Mouse (Mus musculus): ENCODE measurements around the gene Bhlhb9. TPM values are rescaled to one million over a fixed set of nuclear protein-coding genes. Genes with fewer than 3 reads are reported as not detected.
"Not testable (repeated sequence)": the region's sequence is repeated elsewhere in the genome, so short reads cannot be mapped to it uniquely, and the experiment has no call there.

Gene Bhlhb9
- polyA plus RNA-seq, 1 experiment from 2014 or later: 68.1 TPM

DNA sequence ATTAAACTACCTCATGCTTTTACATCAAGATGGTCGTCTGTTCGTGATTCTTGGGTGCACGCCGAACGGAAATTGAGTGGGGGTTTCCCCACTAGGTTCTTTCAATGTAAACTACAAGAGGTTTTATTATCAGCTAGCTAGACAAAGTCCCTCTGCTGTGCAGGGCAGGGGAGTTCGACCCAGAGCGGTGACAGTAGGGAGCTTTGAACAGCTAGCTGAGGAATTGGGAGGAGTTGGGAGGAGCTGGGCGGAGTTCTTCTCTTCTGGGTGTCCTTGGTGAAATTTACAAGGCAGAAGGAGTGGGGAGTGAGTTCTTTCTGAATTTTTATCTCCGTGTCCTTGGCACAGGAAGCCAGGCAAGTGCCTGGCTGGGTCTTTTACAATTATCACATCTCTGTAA lies 69.4 kb downstream of the Bhlhb9 start:
- DNase-seq (ENCODE audit: low spot score); H3K9ac ChIP-seq (ENCODE audit: low read length); H3K4me2 ChIP-seq (ENCODE audit: low read depth, severe bottlenecking); H3K4me1 ChIP-seq (ENCODE audit: control insufficient read depth, insufficient read depth, low read length); H3K27ac ChIP-seq (replicated peaks; ENCODE audit: low read depth, low read length); H3K27me3 ChIP-seq (ENCODE audit: control insufficient read depth, insufficient read depth, low read length); H3K36me3 ChIP-seq (ENCODE audit: control insufficient read depth, insufficient read depth, low read length); ATAC-seq (ENCODE audit: insufficient number of reproducible peaks, low FRiP score, low TSS enrichment, low read depth); H3K4me3 ChIP-seq (ENCODE audit: low read depth, low read length); H3K9me3 ChIP-seq (ENCODE audit: control insufficient read depth, low read length): not testable (repeated sequence)
- 84% methylated on average over 9 of the region's 9 CpGs for WGBS

DNA sequence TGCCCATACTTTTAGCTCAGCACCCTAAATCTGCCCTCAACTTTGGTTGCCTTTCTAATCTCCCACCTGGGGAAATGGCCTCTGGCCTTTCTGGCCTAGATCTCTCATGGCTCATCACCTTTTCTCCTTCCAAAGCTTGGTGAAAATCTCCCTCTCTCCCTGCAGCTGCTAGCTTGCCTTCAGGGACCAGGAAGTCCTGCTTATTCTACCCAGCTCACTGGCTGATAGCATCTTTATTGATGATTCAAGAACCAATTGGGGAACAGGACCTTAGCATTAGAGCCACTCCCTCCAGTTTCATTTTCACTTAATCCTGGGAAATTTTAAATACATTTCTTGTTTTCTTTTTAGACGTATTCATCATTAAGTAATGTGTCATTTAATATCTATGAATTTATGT lies 79.3 kb downstream of the Bhlhb9 start:
- no peaks in the 10 kb centered on the region for H3K36me3 ChIP-seq (ENCODE audit: control insufficient read depth, insufficient read depth, low read length)
- H3K27ac ChIP-seq (replicated peaks; ENCODE audit: low read depth, low read length): no peak overlapping the region
- no peak overlapping the region for H3K9ac ChIP-seq (ENCODE audit: low read length)
- ATAC-seq (ENCODE audit: insufficient number of reproducible peaks, low FRiP score, low TSS enrichment, low read depth) (no peak), DNase-seq (ENCODE audit: low spot score) (no peak)
- H3K4me1 ChIP-seq (ENCODE audit: control insufficient read depth, insufficient read depth, low read length): no peaks in the 10 kb centered on the region
- H3K4me3 ChIP-seq (ENCODE audit: low read depth, low read length): no peak overlapping the region
- H3K9me3 ChIP-seq (ENCODE audit: control insufficient read depth, low read length): no peaks in the 10 kb centered on the region
- no peak overlapping the region for H3K4me2 ChIP-seq (ENCODE audit: low read depth, severe bottlenecking)
- 92% methylated on average over 1 of the region's 1 CpGs for WGBS
- no peaks in the 10 kb centered on the region for H3K27me3 ChIP-seq (ENCODE audit: control insufficient read depth, insufficient read depth, low read length)

DNA sequence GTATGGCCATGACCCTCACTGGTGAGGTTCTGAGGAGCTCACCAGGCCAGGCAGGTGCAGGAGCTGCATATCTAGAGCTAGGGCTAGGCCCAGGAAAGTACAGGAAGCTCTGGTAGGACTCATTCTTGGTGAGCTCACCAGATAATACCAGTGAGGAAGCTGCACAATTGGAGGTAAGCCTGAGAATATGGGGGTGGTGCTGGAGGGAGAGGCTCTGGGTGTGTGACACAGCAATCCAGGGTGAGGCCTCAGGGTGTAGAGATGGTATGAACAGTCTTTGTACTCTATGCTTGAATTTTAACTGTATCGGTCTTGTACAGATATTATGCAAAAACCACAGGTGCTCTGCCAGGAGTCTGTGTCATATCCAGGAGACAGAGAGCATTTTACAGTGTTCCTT lies 82.2 kb downstream of the Bhlhb9 start:
- H3K4me3 ChIP-seq (ENCODE audit: low read depth, low read length): no peak overlapping the region
- H3K9me3 ChIP-seq (ENCODE audit: control insufficient read depth, low read length): no peaks in the 10 kb centered on the region
- H3K27me3 ChIP-seq (ENCODE audit: control insufficient read depth, insufficient read depth, low read length): no peaks in the 10 kb centered on the region
- no peaks in the 10 kb centered on the region for H3K4me1 ChIP-seq (ENCODE audit: control insufficient read depth, insufficient read depth, low read length)
- DNase-seq (ENCODE audit: low spot score): no peak
- H3K36me3 ChIP-seq (ENCODE audit: control insufficient read depth, insufficient read depth, low read length): no peaks in the 10 kb centered on the region
- no peak overlapping the region for H3K27ac ChIP-seq (replicated peaks; ENCODE audit: low read depth, low read length)
- 100% methylated on average over 1 of the region's 1 CpGs for WGBS
- no peak for ATAC-seq (ENCODE audit: insufficient number of reproducible peaks, low FRiP score, low TSS enrichment, low read depth)
- H3K9ac ChIP-seq (ENCODE audit: low read length): no peak overlapping the region
- no peak overlapping the region for H3K4me2 ChIP-seq (ENCODE audit: low read depth, severe bottlenecking)

DNA sequence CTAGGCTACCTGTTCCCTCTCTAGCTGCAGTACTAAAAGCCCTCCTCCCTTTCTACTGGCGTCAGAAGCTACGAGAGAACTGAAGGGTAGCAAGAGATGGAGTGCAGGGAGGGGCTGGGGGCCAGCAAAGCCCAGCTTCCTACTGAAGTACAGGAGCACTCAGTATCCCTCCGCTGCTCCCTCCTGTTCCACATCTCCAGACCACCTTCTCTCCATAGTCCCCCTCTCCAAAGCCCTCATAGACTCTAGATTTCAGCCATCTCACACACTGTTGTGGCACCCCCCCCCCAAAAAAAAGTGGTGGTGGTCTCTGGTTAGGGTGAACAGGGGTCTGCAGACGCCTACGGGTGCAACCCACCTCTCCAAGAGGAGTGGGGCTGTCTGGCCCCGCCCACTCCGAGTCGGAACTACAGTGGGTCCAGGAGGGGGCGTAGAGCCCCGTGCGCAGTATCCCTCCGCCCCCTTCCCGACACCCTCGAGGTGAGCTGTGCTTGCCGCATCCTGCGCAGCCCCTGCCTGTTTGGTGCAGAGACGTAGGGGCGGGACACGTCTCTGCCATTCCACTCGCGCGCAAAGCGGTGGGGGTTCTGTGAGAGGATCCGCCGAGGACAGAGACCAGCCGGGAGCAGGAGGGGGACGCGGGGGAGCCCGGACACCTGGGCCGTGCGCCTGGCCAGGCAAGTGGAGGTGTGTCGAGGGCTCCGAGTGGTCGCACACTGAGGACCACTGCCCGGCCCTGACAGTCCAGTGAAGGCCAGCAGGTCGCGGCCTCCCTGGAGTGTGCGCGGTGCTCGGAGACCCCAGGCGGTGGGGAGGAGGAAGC lies 88.2 kb downstream of the Bhlhb9 start:
- ATAC-seq (ENCODE audit: insufficient number of reproducible peaks, low FRiP score, low TSS enrichment, low read depth) (peak; percentile 99), DNase-seq (ENCODE audit: low spot score) (peak; percentile 80)
- peak overlapping the region; percentile 74 for H3K9ac ChIP-seq (ENCODE audit: low read length)
- no peaks in the 10 kb centered on the region for H3K27me3 ChIP-seq (ENCODE audit: control insufficient read depth, insufficient read depth, low read length)
- WGBS: 24% methylated on average over 39 of the region's 41 CpGs
- H3K4me2 ChIP-seq (ENCODE audit: low read depth, severe bottlenecking): peak overlapping the region; percentile 42
- H3K27ac ChIP-seq (replicated peaks; ENCODE audit: low read depth, low read length): peak overlapping the region; percentile 47; the same call in 1 of the 2 replicates
- H3K4me1 ChIP-seq (ENCODE audit: control insufficient read depth, insufficient read depth, low read length): no peaks in the 10 kb centered on the region
- H3K9me3 ChIP-seq (ENCODE audit: control insufficient read depth, low read length): no peaks in the 10 kb centered on the region
- peak overlapping the region; percentile 63 for H3K4me3 ChIP-seq (ENCODE audit: low read depth, low read length)
- no peaks in the 10 kb centered on the region for H3K36me3 ChIP-seq (ENCODE audit: control insufficient read depth, insufficient read depth, low read length)

DNA sequence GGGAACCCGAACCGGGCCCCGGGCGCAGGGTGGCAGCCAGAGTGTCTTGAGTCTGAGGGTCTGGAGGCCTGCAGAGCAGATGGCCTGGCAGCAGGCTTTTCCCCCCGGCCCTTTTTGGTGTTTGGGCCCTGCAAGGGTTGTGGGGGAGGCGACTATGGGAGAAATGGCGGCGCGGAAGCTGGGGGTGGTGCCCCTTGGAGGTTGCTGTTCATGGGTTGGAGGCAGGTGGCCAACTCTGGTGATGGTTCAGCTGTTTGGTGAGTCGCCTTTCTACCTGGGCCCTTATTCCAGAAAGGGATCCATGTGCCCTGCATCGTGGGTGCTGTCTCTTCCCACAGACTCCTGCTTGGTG lies 88.8 kb downstream of the Bhlhb9 start:
- Histone ChIP-seq H3K27me3 (ENCODE audit: control insufficient read depth, insufficient read depth, low read length) (no peaks in the 10 kb centered on the region), H3K9me3 (ENCODE audit: control insufficient read depth, low read length) (no peaks in the 10 kb centered on the region), H3K4me1 (ENCODE audit: control insufficient read depth, insufficient read depth, low read length) (no peaks in the 10 kb centered on the region), H3K4me3 (ENCODE audit: low read depth, low read length) (peak overlapping the region; percentile 63), H3K27ac (replicated peaks; ENCODE audit: low read depth, low read length) (peak overlapping the region; percentile 47; the same call in 1 of the 2 replicates), H3K36me3 (ENCODE audit: control insufficient read depth, insufficient read depth, low read length) (no peaks in the 10 kb centered on the region), H3K9ac (ENCODE audit: low read length) (peak overlapping the region; percentile 74), H3K4me2 (ENCODE audit: low read depth, severe bottlenecking) (peak overlapping the region; percentile 42)
- 16% methylated on average over 11 of the region's 11 CpGs for WGBS
- DNase-seq (ENCODE audit: low spot score) (no peak), ATAC-seq (ENCODE audit: insufficient number of reproducible peaks, low FRiP score, low TSS enrichment, low read depth) (no peak)

GRCm38 (mm10) chrX:135916580-135916979 lies 119.2 kb downstream of the Bhlhb9 start:
- ATAC-seq (ENCODE audit: insufficient number of reproducible peaks, low FRiP score, low TSS enrichment, low read depth) (no peak), DNase-seq (ENCODE audit: low spot score) (no peak)
- Histone ChIP-seq H3K9ac (ENCODE audit: low read length) (no peak overlapping the region), H3K4me2 (ENCODE audit: low read depth, severe bottlenecking) (no peak overlapping the region), H3K4me1 (ENCODE audit: control insufficient read depth, insufficient read depth, low read length) (no peaks in the 10 kb centered on the region), H3K9me3 (ENCODE audit: control insufficient read depth, low read length) (no peaks in the 10 kb centered on the region), H3K27me3 (ENCODE audit: control insufficient read depth, insufficient read depth, low read length) (no peaks in the 10 kb centered on the region), H3K36me3 (ENCODE audit: control insufficient read depth, insufficient read depth, low read length) (no peaks in the 10 kb centered on the region), H3K27ac (replicated peaks; ENCODE audit: low read depth, low read length) (no peak overlapping the region), H3K4me3 (ENCODE audit: low read depth, low read length) (no peak overlapping the region)
- 88% methylated on average over 4 of the region's 4 CpGs for WGBS

DNA sequence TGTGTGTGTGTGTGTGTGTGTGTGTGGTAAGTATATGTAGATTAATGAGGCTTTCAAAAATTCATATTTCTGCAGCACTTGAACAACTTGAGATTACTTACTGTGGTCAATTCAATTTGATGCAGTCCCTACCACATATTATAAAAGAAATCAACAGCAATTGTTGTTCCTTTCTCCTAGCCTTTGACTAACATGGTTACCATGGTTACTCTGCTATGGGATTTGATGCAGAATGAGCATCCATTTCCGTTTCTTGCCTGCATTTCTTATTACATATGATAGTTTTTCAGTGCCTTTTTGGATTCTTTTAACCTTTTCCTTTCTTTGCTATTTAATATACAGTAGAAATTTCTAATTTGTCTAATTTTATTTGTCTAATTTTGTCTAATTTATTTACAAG lies 119.7 kb downstream of the Bhlhb9 start:
- ATAC-seq (ENCODE audit: insufficient number of reproducible peaks, low FRiP score, low TSS enrichment, low read depth) (no peak), DNase-seq (ENCODE audit: low spot score) (no peak)
- WGBS: 69% methylated on average over 1 of the region's 1 CpGs
- no peaks in the 10 kb centered on the region for H3K27me3 ChIP-seq (ENCODE audit: control insufficient read depth, insufficient read depth, low read length)
- no peaks in the 10 kb centered on the region for H3K9me3 ChIP-seq (ENCODE audit: control insufficient read depth, low read length)
- H3K4me2 ChIP-seq (ENCODE audit: low read depth, severe bottlenecking): no peak overlapping the region
- no peak overlapping the region for H3K4me3 ChIP-seq (ENCODE audit: low read depth, low read length)
- no peak overlapping the region for H3K9ac ChIP-seq (ENCODE audit: low read length)
- no peaks in the 10 kb centered on the region for H3K36me3 ChIP-seq (ENCODE audit: control insufficient read depth, insufficient read depth, low read length)
- no peak overlapping the region for H3K27ac ChIP-seq (replicated peaks; ENCODE audit: low read depth, low read length)
- no peaks in the 10 kb centered on the region for H3K4me1 ChIP-seq (ENCODE audit: control insufficient read depth, insufficient read depth, low read length)

- Histone ChIP-seq H3K4me3 (ENCODE audit: low read depth, low read length) (no peak overlapping the region), H3K4me2 (ENCODE audit: low read depth, severe bottlenecking) (no peak overlapping the region), H3K9me3 (ENCODE audit: control insufficient read depth, low read length) (no peaks in the 10 kb centered on the region), H3K9ac (ENCODE audit: low read length) (no peak overlapping the region), H3K27me3 (ENCODE audit: control insufficient read depth, insufficient read depth, low read length) (no peaks in the 10 kb centered on the region), H3K36me3 (ENCODE audit: control insufficient read depth, insufficient read depth, low read length) (no peaks in the 10 kb centered on the region), H3K4me1 (ENCODE audit: control insufficient read depth, insufficient read depth, low read length) (no peaks in the 10 kb centered on the region), H3K27ac (replicated peaks; ENCODE audit: low read depth, low read length) (no peak overlapping the region)
- ATAC-seq (ENCODE audit: insufficient number of reproducible peaks, low FRiP score, low TSS enrichment, low read depth) (no peak), DNase-seq (ENCODE audit: low spot score) (no peak)
- 91% methylated on average over 7 of the region's 7 CpGs for WGBS
These were observed 124.8 kb downstream of the Bhlhb9 start for GRCm38 (mm10) chrX:135922162-135922561.

DNA sequence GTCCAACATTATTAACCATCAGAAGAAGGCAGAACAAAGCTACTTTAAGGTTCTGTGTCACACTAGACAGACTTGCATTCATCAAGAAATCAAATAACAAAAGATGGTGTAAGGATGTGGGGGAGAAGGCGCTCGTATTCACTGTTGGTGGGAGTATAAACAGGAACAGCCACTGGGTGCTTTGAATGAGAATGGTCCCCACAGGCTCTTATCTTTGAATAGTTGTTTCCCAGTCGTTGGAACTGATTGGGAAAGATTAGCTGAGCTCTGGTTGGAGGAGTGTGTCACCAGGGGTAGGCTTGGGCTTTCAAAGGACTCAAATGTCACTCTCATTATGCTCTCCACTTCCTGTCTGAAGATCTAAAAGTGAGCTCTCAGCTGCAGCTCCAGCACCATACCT lies 128.5 kb downstream of the Bhlhb9 start:
- Histone ChIP-seq H3K4me3 (ENCODE audit: low read depth, low read length) (no peak overlapping the region), H3K36me3 (ENCODE audit: control insufficient read depth, insufficient read depth, low read length) (no peaks in the 10 kb centered on the region), H3K4me2 (ENCODE audit: low read depth, severe bottlenecking) (no peak overlapping the region), H3K27ac (replicated peaks; ENCODE audit: low read depth, low read length) (no peak overlapping the region), H3K4me1 (ENCODE audit: control insufficient read depth, insufficient read depth, low read length) (no peaks in the 10 kb centered on the region), H3K27me3 (ENCODE audit: control insufficient read depth, insufficient read depth, low read length) (no peaks in the 10 kb centered on the region), H3K9ac (ENCODE audit: low read length) (no peak overlapping the region), H3K9me3 (ENCODE audit: control insufficient read depth, low read length) (no peaks in the 10 kb centered on the region)
- no peak for DNase-seq (ENCODE audit: low spot score)
- 46% methylated on average over 3 of the region's 3 CpGs for WGBS
- ATAC-seq (ENCODE audit: insufficient number of reproducible peaks, low FRiP score, low TSS enrichment, low read depth): no peak
